ENCODE assay signal across 8 mouse cellular contexts in the genomic region with DNA sequence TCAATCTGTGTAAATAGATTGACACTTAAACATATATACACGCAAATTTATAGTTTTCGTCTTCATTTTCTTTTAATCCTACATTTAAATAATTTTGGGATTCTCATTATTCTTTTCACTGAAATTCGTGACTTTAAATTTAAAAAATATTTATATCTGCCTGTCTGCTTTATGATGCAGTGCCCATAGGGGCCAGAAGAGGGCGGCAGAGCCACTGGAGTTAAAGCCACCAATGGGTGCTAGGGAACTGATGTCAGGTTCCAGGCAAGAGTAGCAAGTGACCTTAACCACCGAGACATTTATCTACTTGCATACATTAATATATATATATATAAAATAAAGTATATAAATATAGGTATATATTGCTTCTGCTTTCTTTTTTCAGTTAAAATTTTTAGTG. TPM values are rescaled to one million over a fixed set of nuclear protein-coding genes. Genes with fewer than 3 reads are reported as not detected.
A peak's percentile ranks its signal among the peaks of the same experiment; 100 is the strongest.
DNase-seq lines count a peak whose midpoint lies in the region; ATAC-seq and TF ChIP-seq lines count a peak whose summit lies in the region.
"Had no signal": no experiment of that assay in that cellular context is flagged by ENCODE, and none has a peak within 500 bp of the region (broad histone marks: within the 10 kb centered on the region; RNA-seq: fewer than 3 reads in every experiment).

No protein-coding gene starts in this region.

- H3K4me3 ChIP-seq in liver, embryonic 12.5 days = no peak overlapping the region
- no peak overlapping the region for H3K4me3 ChIP-seq in stomach, postnatal 0 days (ENCODE audit: low read depth, low read length)
- H3K4me3 ChIP-seq in forebrain, embryonic 10.5 days = no peak overlapping the region

- no peak overlapping the region for H3K4me2 ChIP-seq in liver, embryonic 12.5 days
- no peak overlapping the region for H3K4me2 ChIP-seq in stomach, postnatal 0 days (replicated peaks; ENCODE audit: low read depth)

- peak; percentile 35 for DNase-seq in liver
- DNase-seq in R1 (ENCODE audit: low read depth, low spot score) = peak; percentile 48
- DNase-seq in kidney, postnatal 10 days = peak; percentile 41
- DNase-seq in stomach, postnatal 0 days (ENCODE audit: low spot score) = peak; percentile 24
- DNase-seq in forebrain, embryonic 10.5 days (ENCODE audit: extremely low spot score, low spot score) = no peak

- no peaks in the 10 kb centered on the region for H3K4me1 ChIP-seq in liver, embryonic 12.5 days
- no peaks in the 10 kb centered on the region for H3K4me1 ChIP-seq in stomach, postnatal 0 days (replicated peaks; ENCODE audit: control insufficient read depth, insufficient read depth)
- H3K4me1 ChIP-seq in forebrain, embryonic 10.5 days = no peaks in the 10 kb centered on the region

- 45% methylated on average over 5 of the region's 5 CpGs for WGBS in liver, embryonic 12.5 days (ENCODE audit: insufficient replicate concordance)
- 62% methylated on average over 5 of the region's 5 CpGs for WGBS in stomach, postnatal 0 days
- 67% methylated on average over 5 of the region's 5 CpGs for WGBS in forebrain, embryonic 10.5 days

- no peak overlapping the region for H3K27ac ChIP-seq in liver, embryonic 12.5 days
- no peak overlapping the region for H3K27ac ChIP-seq in stomach, postnatal 0 days (replicated peaks)
- no peak overlapping the region for H3K27ac ChIP-seq in forebrain, embryonic 10.5 days

- no peak for ATAC-seq in liver, embryonic 12.5 days
- ATAC-seq in stomach, postnatal 0 days (ENCODE audit: low FRiP score, low TSS enrichment) = no peak
- ATAC-seq in erythroid progenitor cell, adult 5-6 weeks (replicated peaks; ENCODE audit: low FRiP score, poor library complexity, severe bottlenecking) = no peak

- no peaks in the 10 kb centered on the region for H3K27me3 ChIP-seq in liver, embryonic 12.5 days (replicated peaks)
- no peaks in the 10 kb centered on the region for H3K27me3 ChIP-seq in stomach, postnatal 0 days (ENCODE audit: control insufficient read depth, insufficient read depth, low read length)
- H3K27me3 ChIP-seq in forebrain, embryonic 10.5 days (ENCODE audit: poor library complexity, severe bottlenecking) = no peaks in the 10 kb centered on the region

- peak; percentile 63 for TF ChIP-seq CTCF in stomach, postnatal 0 days (IDR thresholded peaks at IDR 0.05; ENCODE audit: low read depth)

- TF ChIP-seq EP300 in stomach, postnatal 0 days (optimal IDR thresholded peaks at IDR 0.05) = no peak

- no peaks in the 10 kb centered on the region for H3K36me3 ChIP-seq in liver, embryonic 12.5 days
- no peaks in the 10 kb centered on the region for H3K36me3 ChIP-seq in stomach, postnatal 0 days (ENCODE audit: control insufficient read depth, insufficient read depth, low read length)
- no peaks in the 10 kb centered on the region for H3K36me3 ChIP-seq in forebrain, embryonic 10.5 days (replicated peaks)

- H3K9me3 ChIP-seq in liver, embryonic 12.5 days (replicated peaks) = no peaks in the 10 kb centered on the region
- H3K9me3 ChIP-seq in stomach, postnatal 0 days (ENCODE audit: control insufficient read depth, low read length) = no peaks in the 10 kb centered on the region
- H3K9me3 ChIP-seq in forebrain, embryonic 10.5 days = no peaks in the 10 kb centered on the region

- H3K9ac ChIP-seq in liver, embryonic 12.5 days = no peak overlapping the region
- no peak overlapping the region for H3K9ac ChIP-seq in stomach, postnatal 0 days (ENCODE audit: low read length)

RNA-seq across cellular contexts. Expression of gene Olfr688, which starts 31.2 kb away (rescaled TPM):
- not detected in 2 replicates for polyA plus RNA-seq in liver, embryonic 12.5 days (2016; fragmentation: Nextera tagmentation; extraction: Ambion mirVana)
- not detected in 2 replicates for polyA plus RNA-seq in stomach, postnatal 0 days (2015; fragmentation: Nextera tagmentation; extraction: Ambion mirVana)
- total RNA-seq in erythroid progenitor cell, adult 5-6 weeks (2015; ENCODE audit: low replicate concordance) = not detected in 2 replicates
- total RNA-seq in erythroid progenitor cell, adult 5-6 weeks (2017; ENCODE audit: low replicate concordance) = not detected in 2 replicates
- not detected in 2 replicates for polyA plus RNA-seq in forebrain, embryonic 10.5 days (2016; fragmentation: Nextera tagmentation; extraction: Ambion mirVana)
- polyA plus RNA-seq: liver, embryonic 16.5 days had no signal

RNA-seq across cellular contexts. Expression of gene Olfr686, which starts 49.4 kb away (rescaled TPM):
- polyA plus RNA-seq in liver, embryonic 12.5 days (2016; fragmentation: Nextera tagmentation; extraction: Ambion mirVana) = not detected in 2 replicates
- not detected in 2 replicates for polyA plus RNA-seq in stomach, postnatal 0 days (2015; fragmentation: Nextera tagmentation; extraction: Ambion mirVana)
- not detected in 2 replicates for total RNA-seq in erythroid progenitor cell, adult 5-6 weeks (2015; ENCODE audit: low replicate concordance)
- total RNA-seq in erythroid progenitor cell, adult 5-6 weeks (2017; ENCODE audit: low replicate concordance) = not detected in 2 replicates
- polyA plus RNA-seq in forebrain, embryonic 10.5 days (2016; fragmentation: Nextera tagmentation; extraction: Ambion mirVana) = not detected in 2 replicates
- polyA plus RNA-seq: liver, embryonic 16.5 days had no signal

RNA-seq across cellular contexts. Expression of gene Olfr689, which starts 54.3 kb away (rescaled TPM):
- polyA plus RNA-seq in liver, embryonic 12.5 days (2016; fragmentation: Nextera tagmentation; extraction: Ambion mirVana) = not detected in 2 replicates
- polyA plus RNA-seq in stomach, postnatal 0 days (2015; fragmentation: Nextera tagmentation; extraction: Ambion mirVana) = 0.04 TPM in 1 of 2 replicates, not detected in the other
- not detected in 2 replicates for total RNA-seq in erythroid progenitor cell, adult 5-6 weeks (2015; ENCODE audit: low replicate concordance)
- total RNA-seq in erythroid progenitor cell, adult 5-6 weeks (2017; ENCODE audit: low replicate concordance) = not detected in 2 replicates
- not detected in 2 replicates for polyA plus RNA-seq in forebrain, embryonic 10.5 days (2016; fragmentation: Nextera tagmentation; extraction: Ambion mirVana)
- polyA plus RNA-seq: liver, embryonic 16.5 days had no signal
